Mouse (Mus musculus) CH12.LX (cell line): Measurements from ENCODE around the gene Dlgap1. TPM values are rescaled to one million over a fixed set of nuclear protein-coding genes. Genes with fewer than 3 reads are reported as not detected.
"Not testable (repeated sequence)": the region's sequence is repeated elsewhere in the genome, so short reads cannot be mapped to it uniquely, and the experiment has no call there.

Experiments used
- DNase-seq: peaks from one replicate; pipeline ENCODE4 v3.0.0-alpha.2; 2013; ENCODE audit errors: extremely low read depth
- H3K27ac ChIP-seq: 2 replicates; pipeline ENCODE4 v1.5.1; 2012; ENCODE audit warnings: low read depth, mild to moderate bottlenecking, control low read depth, moderate library complexity; ENCODE audit not compliant: insufficient read depth
- H3K27me3 ChIP-seq: replicated peaks from 2 replicates; pipeline ENCODE3; 2012; ENCODE audit warnings: inconsistent platforms
- H3K36me3 ChIP-seq, 2 experiments: replicated peaks in 1 of 2; 2 replicates each; pipeline versions ENCODE3 to v1.6.1; 2012; ENCODE audit warnings: inconsistent platforms in 1 of 2, low read length in 1 of 2, mild to moderate bottlenecking in 1 of 2, mixed read lengths in 1 of 2, moderate library complexity in 1 of 2; ENCODE audit not compliant: control insufficient read depth in 1 of 2, insufficient read depth in 1 of 2
- H3K4me1 ChIP-seq, 2 experiments: 2 replicates each; pipeline ENCODE4 v1.6.1; 2012; ENCODE audit warnings: inconsistent platforms in 1 of 2, moderate library complexity in 1 of 2; ENCODE audit not compliant: insufficient read depth in 2 of 2, control insufficient read depth in 1 of 2
- H3K4me2 ChIP-seq: 2 replicates; pipeline ENCODE4 v1.6.1; 2012; ENCODE audit warnings: low read depth, mild to moderate bottlenecking, control low read depth; ENCODE audit not compliant: poor library complexity, insufficient read depth, severe bottlenecking
- H3K4me3 ChIP-seq, 3 experiments: fragments of 150-350 bp in 1 of 3; sonication (generic) in 1 of 3; replicated peaks in 1 of 3; 2 replicates each; pipeline versions ENCODE3 to v1.5.1; 2011 to 2012; ENCODE audit warnings: low read depth in 2 of 3, low read length in 2 of 3, mild to moderate bottlenecking in 2 of 3, moderate library complexity in 2 of 3, control low read depth in 1 of 3, improper control_type of control experiment in 1 of 3, inconsistent platforms in 1 of 3, mixed read lengths in 1 of 3; ENCODE audit not compliant: poor library complexity in 1 of 3
- H3K79me2 ChIP-seq: replicated peaks from 2 replicates; pipeline ENCODE4 v1.6.1; 2012; ENCODE audit warnings: mild to moderate bottlenecking, moderate library complexity; ENCODE audit not compliant: control insufficient read depth, poor library complexity, insufficient read depth, severe bottlenecking; ENCODE audit errors: extremely low read depth
- H3K9ac ChIP-seq: 2 replicates; pipeline ENCODE4 v1.6.1; 2012; ENCODE audit warnings: low read depth, mild to moderate bottlenecking, control low read depth, moderate library complexity; ENCODE audit not compliant: insufficient read depth
- H3K9me3 ChIP-seq: replicated peaks from 2 replicates; pipeline ENCODE3; 2012; ENCODE audit warnings: low read length, inconsistent platforms, mixed read lengths
- ETS1 ChIP-seq: conservative IDR thresholded peaks from 2 replicates; pipeline ENCODE4 v1.6.1; 2012; ENCODE audit warnings: low read depth, mild to moderate bottlenecking, inconsistent platforms, low read length, improper control_type of control experiment, moderate library complexity
- GABPA ChIP-seq: IDR thresholded peaks from 2 replicates; pipeline ENCODE4 v1.6.1; 2012; ENCODE audit warnings: low read depth, low read length, improper control_type of control experiment, inconsistent platforms; ENCODE audit not compliant: insufficient replicate concordance
- JUN ChIP-seq: IDR thresholded peaks from 2 replicates; pipeline ENCODE4 v1.6.1; 2011; ENCODE audit warnings: low read depth, mild to moderate bottlenecking, low read length, improper control_type of control experiment, moderate library complexity; ENCODE audit not compliant: insufficient read depth
- JUND ChIP-seq: conservative IDR thresholded peaks from 2 replicates; pipeline ENCODE4 v1.6.1; 2011; ENCODE audit warnings: low read depth, low read length, improper control_type of control experiment
- MYC ChIP-seq: IDR thresholded peaks from 2 replicates; pipeline ENCODE4 v1.6.1; 2011; ENCODE audit warnings: low read depth, mild to moderate bottlenecking, improper control_type of control experiment, low read length
- NRF1 ChIP-seq: IDR thresholded peaks from 2 replicates; pipeline ENCODE4 v1.6.1; 2014; ENCODE audit warnings: low read depth, mild to moderate bottlenecking, inconsistent platforms, low read length, improper control_type of control experiment, moderate library complexity
- PAX5 ChIP-seq: IDR thresholded peaks from 2 replicates; pipeline ENCODE4 v1.6.1; 2012; ENCODE audit warnings: low read length, inconsistent platforms, mixed read lengths
- POLR2A ChIP-seq: IDR thresholded peaks from 2 replicates; pipeline ENCODE4 v1.6.1; 2011; ENCODE audit warnings: low read depth, mild to moderate bottlenecking, improper control_type of control experiment, low read length
- POLR2AphosphoS2 ChIP-seq: IDR thresholded peaks from 2 replicates; pipeline ENCODE4 v1.6.1; 2011; ENCODE audit warnings: low read depth, low read length, improper control_type of control experiment
- USF1 ChIP-seq: IDR thresholded peaks from 2 replicates; pipeline ENCODE4 v1.6.1; 2014; ENCODE audit warnings: low read depth, mild to moderate bottlenecking, inconsistent platforms, low read length, improper control_type of control experiment
- dilution Hi-C: fragments of 300-500 bp; cut with MboI; formaldehyde crosslinking; loops from 2 replicates; pipeline ENCODE4 v1.14.3; 2020; ENCODE audit warnings: low sequenced_read_pairs; ENCODE audit not compliant: extremely low pct_unique_long_range_greater_than_20kb, extremely low pct_ligation_motif_present
- in situ Hi-C: fragments of 300-500 bp; cut with MboI; formaldehyde crosslinking; loops from 3 replicates; pipeline ENCODE4 v1.14.3; 2019; ENCODE audit warnings: low sequenced_read_pairs, low pct_ligation_motif_present, low pct_unique_long_range_greater_than_20kb, mixed read lengths
- polyA plus RNA-seq: library from polyadenylated mRNA; unstranded; fragments of >175 nt; gene quantifications from 2 replicates; pipeline ENCODE4 v1.2.1, GENCODE M21; 2012; ENCODE audit warnings: low read depth; ENCODE audit not compliant: insufficient read length
- total RNA-seq, 2 experiments: library from RNA; depleted of rRNA; stranded (reverse); fragments of 300-350 nt in 1 of 2; fragments of >200 nt in 1 of 2; gene quantifications; 2 replicates each; pipeline ENCODE4 v1.2.3; 2012 to 2014

Gene Dlgap1
- total and polyA plus RNA-seq, 3 experiments = 0.51 to 2.7 (median 1.2) TPM

DNA sequence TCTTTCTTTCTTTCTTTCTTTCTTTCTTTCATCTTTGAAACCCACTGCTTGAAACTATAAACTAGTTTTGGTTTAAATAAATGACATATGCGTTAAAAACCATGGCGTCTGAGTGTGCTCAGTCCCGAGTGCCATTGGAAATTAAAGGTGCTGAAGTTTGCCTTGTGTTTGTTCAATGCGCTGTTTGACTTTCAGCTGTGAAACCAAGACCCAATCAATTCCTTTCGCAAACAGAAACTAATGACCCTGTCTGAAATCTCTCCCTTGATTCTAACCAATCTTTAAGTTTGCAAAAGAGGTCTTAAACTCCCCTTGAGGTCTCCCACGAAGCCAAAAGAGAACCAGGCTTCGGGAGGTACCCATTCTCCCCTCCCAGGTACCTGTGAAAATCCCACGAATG, 854.2 kb downstream of the Dlgap1 start:
- no peaks in the 10 kb centered on the region for H3K36me3 ChIP-seq
- H3K9me3 ChIP-seq = no peaks in the 10 kb centered on the region
- H3K9ac ChIP-seq = no peak overlapping the region
- in situ Hi-C loops = no loop called here
- H3K4me2 ChIP-seq = no peak overlapping the region
- no peak overlapping the region for H3K27ac ChIP-seq
- H3K27me3 ChIP-seq = no peaks in the 10 kb centered on the region
- H3K4me3 ChIP-seq = no peak overlapping the region
- dilution Hi-C loops = no loop called here
- no peaks in the 10 kb centered on the region for H3K79me2 ChIP-seq
- TF ChIP-seq PAX5 (no peak), JUN (no peak), USF1 (no peak)
- DNase-seq = no peak
- peaks cover 14 to 19% of the 10 kb centered on the region in 2 experiments for H3K4me1 ChIP-seq

- H3K36me3 ChIP-seq = peaks cover 0 to 2% of the 10 kb centered on the region in 2 experiments
- in situ Hi-C loops (no loop called here), dilution Hi-C loops (no loop called here)
- peaks cover 19 to 21% of the 10 kb centered on the region in 2 experiments for H3K4me1 ChIP-seq
- no peak overlapping the region for H3K4me2 ChIP-seq
- H3K9ac ChIP-seq = no peak overlapping the region
- no peaks in the 10 kb centered on the region for H3K79me2 ChIP-seq
- H3K4me3 ChIP-seq = peak overlapping the region in 1 of 3 experiments; percentile 22
- H3K9me3 ChIP-seq = no peaks in the 10 kb centered on the region
- no peak overlapping the region for H3K27ac ChIP-seq
- no peaks in the 10 kb centered on the region for H3K27me3 ChIP-seq
- TF ChIP-seq NRF1 (peak; percentile 72), JUND (no peak)
- no peak for DNase-seq
Measured at GRCm38 (mm10) chr17:70826227-70826626, 857.4 kb downstream of the Dlgap1 start.

- dilution Hi-C loops, DNase-seq, H3K27me3 ChIP-seq: not testable (repeated sequence)
Measured at GRCm38 (mm10) chr17:70827463-70828179, 858.7 kb downstream of the Dlgap1 start.

DNA sequence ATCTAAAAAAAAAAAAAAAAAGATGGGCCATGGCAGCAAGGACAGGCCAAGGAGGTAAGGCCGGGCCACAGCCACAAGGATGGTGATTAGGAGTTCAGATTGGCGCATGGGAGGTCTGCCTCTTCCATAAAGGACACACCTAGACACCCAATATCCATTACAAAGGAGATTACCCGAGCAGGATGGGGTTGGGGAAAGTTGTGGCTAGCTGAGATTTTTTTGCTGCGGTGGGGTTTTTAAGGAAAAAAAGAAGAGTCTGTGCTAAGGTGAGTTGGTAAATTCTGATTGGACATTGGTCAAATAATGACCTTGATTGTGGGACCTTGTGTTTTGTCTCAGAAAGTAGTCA, 859.3 kb downstream of the Dlgap1 start:
- Histone ChIP-seq H3K4me3 (no peak overlapping the region), H3K27me3 (no peaks in the 10 kb centered on the region), H3K4me1 (peaks cover 16% of the 10 kb centered on the region in 2 experiments), H3K27ac (no peak overlapping the region), H3K9me3 (peaks cover 3% of the 10 kb centered on the region), H3K36me3 (peaks cover 0 to 7% of the 10 kb centered on the region in 2 experiments), H3K4me2 (no peak overlapping the region), H3K79me2 (no peaks in the 10 kb centered on the region), H3K9ac (no peak overlapping the region)
- dilution Hi-C loops (no loop called here), in situ Hi-C loops (no loop called here)
- TF ChIP-seq ETS1 (no peak), MYC (no peak), POLR2AphosphoS2 (no peak), POLR2A (no peak), GABPA (no peak)
- no peak for DNase-seq

More at GRCm38 (mm10) chr17:70827463-70828179, 858.7 kb downstream of the Dlgap1 start:
- H3K4me3 ChIP-seq, H3K9me3 ChIP-seq, H3K79me2 ChIP-seq, H3K27ac ChIP-seq, in situ Hi-C loops, H3K4me2 ChIP-seq, H3K9ac ChIP-seq, H3K36me3 ChIP-seq: not testable (repeated sequence)
- H3K4me1 ChIP-seq = peaks cover 16% of the 10 kb centered on the region in 2 experiments
